Mouse (Mus musculus) bone marrow, adult 2 months (tissue): ENCODE data around the gene Slc4a11. TPM values are rescaled to one million over a fixed set of nuclear protein-coding genes. Genes with fewer than 3 reads are reported as not detected.

ENCODE experiments used
- H3K27ac ChIP-seq: fragments of 200-500 bp; 2 replicates; pipeline ENCODE4 v1.5.1; 2012; ENCODE audit warnings: low read depth, mild to moderate bottlenecking, control low read depth, inconsistent platforms, low read length; ENCODE audit not compliant: control insufficient read depth, poor library complexity, insufficient read depth
- H3K4me1 ChIP-seq: fragments of 200-500 bp; 2 replicates; pipeline ENCODE4 v1.6.1; 2011; ENCODE audit warnings: low read length; ENCODE audit not compliant: control insufficient read depth, insufficient read depth
- H3K4me3 ChIP-seq: fragments of 200-500 bp; replicated peaks from 2 replicates; pipeline ENCODE3; 2011; ENCODE audit warnings: mild to moderate bottlenecking, low read depth, low read length, control low read depth; ENCODE audit not compliant: control insufficient read depth
- CTCF ChIP-seq: fragments of 200-500 bp; IDR thresholded peaks from 2 replicates; pipeline ENCODE4 v1.5.1; 2011; ENCODE audit warnings: low read length, control low read depth; ENCODE audit not compliant: control insufficient read depth, insufficient read depth
- POLR2A ChIP-seq: fragments of 200-500 bp; IDR thresholded peaks from 2 replicates; pipeline ENCODE4 v1.6.1; 2011; ENCODE audit warnings: low read depth, mild to moderate bottlenecking, control low read depth, low read length, borderline replicate concordance; ENCODE audit not compliant: control insufficient read depth
- WGBS: fragments of 180-500 bp; shearing (Covaris S2); methylation state at CpG from one replicate; pipeline ENCODE4 v1.1.7; 2018; 5-methylcytosine and 5-hydroxymethylcytosine counted together
- polyA plus RNA-seq: library from polyadenylated mRNA; stranded (reverse); fragments of >200 nt; gene quantifications from 2 replicates; pipeline ENCODE4 v1.2.4, GENCODE M21; 2011; ENCODE audit warnings: low replicate concordance; ENCODE audit not compliant: missing spikeins, insufficient read depth, insufficient read length

Gene Slc4a11
- polyA plus RNA-seq, 1 experiment = 2.5 TPM

GRCm38 (mm10) chr2:130645198-130645597 lies 52.1 kb downstream of the Slc4a11 start:
- H3K4me3 ChIP-seq = no peak overlapping the region
- no peaks in the 10 kb centered on the region for H3K4me1 ChIP-seq
- no peak overlapping the region for H3K27ac ChIP-seq
- TF ChIP-seq POLR2A (no peak), CTCF (no peak)
- 80% methylated on average over 4 of the region's 4 CpGs for WGBS

GRCm38 (mm10) chr2:130642684-130643369 lies 54.5 kb downstream of the Slc4a11 start, which contains the start of gene Lzts3:
Lzts3 (minus strand) TSS chr2:130642803.
- H3K4me3 ChIP-seq = peak within 1 kb of the TSS; percentile 74
- H3K4me1 ChIP-seq = no peaks in the 10 kb centered on the region
- H3K27ac ChIP-seq = no peak within 1 kb of the TSS; the same call in 1 of the 2 replicates
- WGBS = 5% methylated on average over 29 of the region's 40 CpGs
- TF ChIP-seq CTCF (no peak), POLR2A (no peak; the same call in 1 of the 2 replicates)

- H3K4me1 ChIP-seq = no peaks in the 10 kb centered on the region
- 2% methylated on average over 25 of the region's 27 CpGs for WGBS
- TF ChIP-seq POLR2A (no peak), CTCF (no peak)
- H3K27ac ChIP-seq = no peak overlapping the region; the same call in 1 of the 2 replicates
- H3K4me3 ChIP-seq = peak overlapping the region; percentile 74
Observed at GRCm38 (mm10) chr2:130642197-130642660, 55.1 kb downstream of the Slc4a11 start.

DNA sequence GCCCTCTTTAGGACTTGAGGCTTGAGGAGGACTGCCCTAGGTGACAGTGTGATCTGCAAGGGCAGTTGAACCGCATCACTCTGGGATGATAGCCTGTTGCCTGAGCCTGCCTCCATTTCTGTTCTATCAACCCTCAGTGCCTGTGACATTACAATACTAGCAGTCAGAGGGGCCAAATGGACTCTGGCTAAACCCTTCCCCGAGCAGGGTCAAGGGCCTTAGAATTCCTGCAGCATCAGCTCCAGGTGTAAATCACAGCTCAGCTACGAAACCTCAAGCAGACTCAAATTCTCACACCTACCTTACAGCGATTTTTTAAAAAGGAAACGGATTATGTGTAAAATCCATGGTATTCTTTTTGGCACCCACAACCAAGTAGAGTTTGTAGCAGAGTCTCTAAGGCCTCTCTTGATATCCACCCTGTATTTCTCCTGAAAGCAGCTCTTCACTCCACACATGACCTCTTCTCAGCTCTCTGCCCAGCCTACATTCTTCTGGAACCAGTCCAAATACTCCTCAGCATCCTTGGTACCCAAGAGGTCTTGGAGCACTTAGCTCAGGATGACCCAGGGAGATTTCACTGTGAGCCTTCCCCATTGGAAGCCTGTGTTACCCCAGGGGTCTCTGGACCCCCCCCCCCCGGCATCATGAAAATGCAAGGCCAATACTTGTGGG lies 55.8 kb downstream of the Slc4a11 start:
- no peak for TF ChIP-seq POLR2A
- no peak for TF ChIP-seq CTCF
- Histone ChIP-seq H3K4me3 (no peak overlapping the region), H3K27ac (no peak overlapping the region), H3K4me1 (no peaks in the 10 kb centered on the region)
- 71% methylated on average over 6 of the region's 6 CpGs for WGBS

DNA sequence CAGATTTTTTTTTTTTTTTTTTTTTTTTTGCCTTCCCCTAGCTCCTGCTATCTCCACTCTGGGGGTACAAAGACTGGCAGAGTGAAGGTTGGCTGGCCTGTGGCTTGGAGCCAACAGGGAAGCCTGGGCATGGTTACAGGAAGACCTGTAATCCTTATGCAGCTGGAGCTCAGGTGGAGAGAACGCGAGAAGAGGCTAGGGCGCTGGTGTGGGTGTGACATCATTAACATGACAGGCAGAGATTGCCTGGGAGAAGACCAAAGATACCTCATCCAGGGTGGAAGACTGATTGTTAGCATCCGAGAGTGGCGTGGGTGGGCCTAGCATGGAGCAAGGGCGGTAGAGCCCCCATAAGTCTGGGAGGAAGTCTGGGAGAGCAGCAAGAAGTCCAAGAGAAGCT lies 58.0 kb downstream of the Slc4a11 start:
- no peak overlapping the region for H3K27ac ChIP-seq
- 85% methylated on average over 6 of the region's 6 CpGs for WGBS
- peaks cover 2% of the 10 kb centered on the region; the same call in 1 of the 2 replicates for H3K4me1 ChIP-seq
- H3K4me3 ChIP-seq = no peak overlapping the region
- no peak for TF ChIP-seq POLR2A
- TF ChIP-seq CTCF = no peak

GRCm38 (mm10) chr2:130638101-130638611 lies 59.2 kb downstream of the Slc4a11 start:
- no peak overlapping the region for H3K4me3 ChIP-seq
- WGBS = 58% methylated on average over 16 of the region's 16 CpGs
- H3K4me1 ChIP-seq = peaks cover 2% of the 10 kb centered on the region; the same call in 1 of the 2 replicates
- no peak for TF ChIP-seq POLR2A
- TF ChIP-seq CTCF = no peak
- no peak overlapping the region for H3K27ac ChIP-seq

DNA sequence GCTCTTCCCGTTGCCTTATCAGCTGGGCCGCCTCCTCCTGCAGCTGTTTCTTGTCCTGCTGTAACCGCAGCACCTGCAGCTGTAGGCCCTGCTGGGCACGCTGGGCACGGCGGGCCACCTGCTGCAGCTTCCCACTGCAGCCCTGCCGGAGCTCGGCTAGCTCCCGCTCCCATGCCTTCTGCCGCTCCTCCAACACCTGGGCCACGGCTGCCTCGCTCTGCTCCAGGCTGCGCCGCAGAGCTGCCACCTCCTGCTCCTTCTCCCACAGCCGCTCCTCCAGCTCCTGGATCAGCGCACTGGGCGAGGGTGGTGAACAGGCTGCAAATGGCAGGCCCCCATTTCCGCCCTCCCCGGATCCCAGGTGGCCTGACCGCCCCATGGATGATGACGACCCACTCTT lies 61.5 kb downstream of the Slc4a11 start:
- H3K27ac ChIP-seq = no peak overlapping the region
- TF ChIP-seq CTCF = no peak
- no peak for TF ChIP-seq POLR2A
- H3K4me3 ChIP-seq = no peak overlapping the region
- 10% methylated on average over 21 of the region's 21 CpGs for WGBS
- peaks cover 2% of the 10 kb centered on the region; the same call in 1 of the 2 replicates for H3K4me1 ChIP-seq
